Mouse (Mus musculus): Measurements from ENCODE around the gene Mycl.

- TF ChIP-seq CTCF (conservative IDR thresholded peaks at IDR 0.05; ENCODE audit: insufficient read depth, insufficient read length, low read depth, low read length) (no peak), POLR2A (IDR thresholded peaks at IDR 0.05; ENCODE audit: low read depth, low read length) (no peak)
These were observed 20.4 kb upstream of the Mycl start for GRCm38 (mm10) chr4:122974976-122975520.
